Mouse (Mus musculus): ENCODE results near the gene Nkiras2. TPM values are rescaled to one million over a fixed set of nuclear protein-coding genes. Genes with fewer than 3 reads are reported as not detected.

The Nkiras2 gene
- polyA plus RNA-seq, 1 experiment from 2014 or later = 108 TPM

- H3K4me2 ChIP-seq (ENCODE audit: low read depth, low read length) = no peak overlapping the region
- H3K27me3 ChIP-seq (ENCODE audit: control insufficient read depth, insufficient read depth, low read length) = no peaks in the 10 kb centered on the region
- H3K27ac ChIP-seq (ENCODE audit: low read depth, low read length) = no peak overlapping the region
- H3K36me3 ChIP-seq (ENCODE audit: control insufficient read depth, insufficient read depth, low read length) = no peaks in the 10 kb centered on the region
- no peak overlapping the region for H3K9ac ChIP-seq (replicated peaks; ENCODE audit: low read depth, low read length)
- H3K9me3 ChIP-seq (ENCODE audit: control insufficient read depth, low read length) = no peaks in the 10 kb centered on the region
- 18% methylated on average over 6 of the region's 6 CpGs for WGBS
- no peak overlapping the region for H3K4me3 ChIP-seq (ENCODE audit: low read depth, low read length)
- no peak for ATAC-seq (ENCODE audit: low read depth)
- no peaks in the 10 kb centered on the region for H3K4me1 ChIP-seq (ENCODE audit: control insufficient read depth, insufficient read depth, low read length)
These were observed 37.4 kb downstream of the Nkiras2 start for GRCm38 (mm10) chr11:100656458-100656857.

- H3K27ac ChIP-seq (ENCODE audit: low read depth, low read length) = no peak overlapping the region
- H3K4me1 ChIP-seq (ENCODE audit: control insufficient read depth, insufficient read depth, low read length) = no peaks in the 10 kb centered on the region
- no peaks in the 10 kb centered on the region for H3K36me3 ChIP-seq (ENCODE audit: control insufficient read depth, insufficient read depth, low read length)
- no peaks in the 10 kb centered on the region for H3K9me3 ChIP-seq (ENCODE audit: control insufficient read depth, low read length)
- no peak overlapping the region for H3K4me3 ChIP-seq (ENCODE audit: low read depth, low read length)
- 80% methylated on average over 10 of the region's 10 CpGs for WGBS
- H3K4me2 ChIP-seq (ENCODE audit: low read depth, low read length) = no peak overlapping the region
- ATAC-seq (ENCODE audit: low read depth) = no peak
- no peak overlapping the region for H3K9ac ChIP-seq (replicated peaks; ENCODE audit: low read depth, low read length)
- H3K27me3 ChIP-seq (ENCODE audit: control insufficient read depth, insufficient read depth, low read length) = no peaks in the 10 kb centered on the region
These were observed 40.8 kb downstream of the Nkiras2 start for GRCm38 (mm10) chr11:100659806-100660205.

- no peak overlapping the region for H3K27ac ChIP-seq (ENCODE audit: low read depth, low read length)
- ATAC-seq (ENCODE audit: low read depth) = no peak
- H3K27me3 ChIP-seq (ENCODE audit: control insufficient read depth, insufficient read depth, low read length) = no peaks in the 10 kb centered on the region
- WGBS = 71% methylated on average over 1 of the region's 1 CpGs
- H3K4me2 ChIP-seq (ENCODE audit: low read depth, low read length) = no peak overlapping the region
- no peak overlapping the region for H3K9ac ChIP-seq (replicated peaks; ENCODE audit: low read depth, low read length)
- H3K36me3 ChIP-seq (ENCODE audit: control insufficient read depth, insufficient read depth, low read length) = no peaks in the 10 kb centered on the region
- H3K4me1 ChIP-seq (ENCODE audit: control insufficient read depth, insufficient read depth, low read length) = peaks cover 6% of the 10 kb centered on the region
- H3K4me3 ChIP-seq (ENCODE audit: low read depth, low read length) = no peak overlapping the region
- no peaks in the 10 kb centered on the region for H3K9me3 ChIP-seq (ENCODE audit: control insufficient read depth, low read length)
These were observed 52.0 kb downstream of the Nkiras2 start for GRCm38 (mm10) chr11:100671049-100671448.

GRCm38 (mm10) chr11:100671956-100672355 is 52.9 kb downstream of the Nkiras2 start:
- WGBS = 90% methylated on average over 2 of the region's 2 CpGs
- Histone ChIP-seq H3K9ac (replicated peaks; ENCODE audit: low read depth, low read length) (no peak overlapping the region), H3K36me3 (ENCODE audit: control insufficient read depth, insufficient read depth, low read length) (no peaks in the 10 kb centered on the region), H3K4me1 (ENCODE audit: control insufficient read depth, insufficient read depth, low read length) (peaks cover 6% of the 10 kb centered on the region), H3K27me3 (ENCODE audit: control insufficient read depth, insufficient read depth, low read length) (no peaks in the 10 kb centered on the region), H3K27ac (ENCODE audit: low read depth, low read length) (no peak overlapping the region), H3K4me2 (ENCODE audit: low read depth, low read length) (no peak overlapping the region), H3K4me3 (ENCODE audit: low read depth, low read length) (no peak overlapping the region), H3K9me3 (ENCODE audit: control insufficient read depth, low read length) (no peaks in the 10 kb centered on the region)
- no peak for ATAC-seq (ENCODE audit: low read depth)

- no peak for ATAC-seq (ENCODE audit: low read depth)
- Histone ChIP-seq H3K4me3 (ENCODE audit: low read depth, low read length) (no peak overlapping the region), H3K4me2 (ENCODE audit: low read depth, low read length) (peak overlapping the region; percentile 27; the same call in 1 of the 2 replicates), H3K27ac (ENCODE audit: low read depth, low read length) (no peak overlapping the region), H3K4me1 (ENCODE audit: control insufficient read depth, insufficient read depth, low read length) (peaks cover 6% of the 10 kb centered on the region), H3K36me3 (ENCODE audit: control insufficient read depth, insufficient read depth, low read length) (no peaks in the 10 kb centered on the region), H3K9ac (replicated peaks; ENCODE audit: low read depth, low read length) (0 out of 2 replicates have a peak overlapping the region, but pooled peaks have one; percentile 11), H3K27me3 (ENCODE audit: control insufficient read depth, insufficient read depth, low read length) (no peaks in the 10 kb centered on the region), H3K9me3 (ENCODE audit: control insufficient read depth, low read length) (no peaks in the 10 kb centered on the region)
- 2% methylated on average over 23 of the region's 23 CpGs for WGBS
These were observed 54.1 kb downstream of the Nkiras2 start for GRCm38 (mm10) chr11:100673169-100673568.

Other genes with a start within 250 kb of the Nkiras2 start
- 43.0 and 58.9 TPM in 2 replicates for gene Jup, start 221.5 kb upstream of the Nkiras2 start, polyA plus RNA-seq (2014; fragmentation: Nextera tagmentation; extraction: Ambion mirVana)
- 18.9 and 21.1 TPM in 2 replicates for gene P3h4, start 204.4 kb upstream of the Nkiras2 start, polyA plus RNA-seq (2014; fragmentation: Nextera tagmentation; extraction: Ambion mirVana)
- gene Fkbp10, start 203.5 kb upstream of the Nkiras2 start, polyA plus RNA-seq (2014; fragmentation: Nextera tagmentation; extraction: Ambion mirVana) = 7.2 and 32.8 TPM in 2 replicates
- 107 and 109 TPM in 2 replicates for gene Nt5c3b, start 177.4 kb upstream of the Nkiras2 start, polyA plus RNA-seq (2014; fragmentation: Nextera tagmentation; extraction: Ambion mirVana)
- 0.68 and 1.1 TPM in 2 replicates for gene Klhl10, start 177.3 kb upstream of the Nkiras2 start, polyA plus RNA-seq (2014; fragmentation: Nextera tagmentation; extraction: Ambion mirVana)
- 15.7 and 16.1 TPM in 2 replicates for gene Klhl11, start 146.5 kb upstream of the Nkiras2 start, polyA plus RNA-seq (2014; fragmentation: Nextera tagmentation; extraction: Ambion mirVana)
- 191 and 250 TPM in 2 replicates for gene Acly, start 91.2 kb upstream of the Nkiras2 start, polyA plus RNA-seq (2014; fragmentation: Nextera tagmentation; extraction: Ambion mirVana)
- 1.7 and 2.2 TPM in 2 replicates for gene Ttc25, start 73.6 kb upstream of the Nkiras2 start, polyA plus RNA-seq (2014; fragmentation: Nextera tagmentation; extraction: Ambion mirVana)
- gene Cnp, start 44.3 kb upstream of the Nkiras2 start, polyA plus RNA-seq (2014; fragmentation: Nextera tagmentation; extraction: Ambion mirVana) = 41.1 and 49.3 TPM in 2 replicates
- 109 and 112 TPM in 2 replicates for gene Dnajc7, start 924 bp downstream of the Nkiras2 start, polyA plus RNA-seq (2014; fragmentation: Nextera tagmentation; extraction: Ambion mirVana)
- 0.50 and 0.61 TPM in 2 replicates for gene Zfp385c, start 73.2 kb downstream of the Nkiras2 start, polyA plus RNA-seq (2014; fragmentation: Nextera tagmentation; extraction: Ambion mirVana)
- gene Dhx58, start 85.0 kb downstream of the Nkiras2 start, polyA plus RNA-seq (2014; fragmentation: Nextera tagmentation; extraction: Ambion mirVana) = 2.7 and 2.8 TPM in 2 replicates
- gene Kat2a, start 93.2 kb downstream of the Nkiras2 start, polyA plus RNA-seq (2014; fragmentation: Nextera tagmentation; extraction: Ambion mirVana) = 55.3 and 57.0 TPM in 2 replicates
- gene Hspb9, start 94.6 kb downstream of the Nkiras2 start, polyA plus RNA-seq (2014; fragmentation: Nextera tagmentation; extraction: Ambion mirVana) = not detected in 2 replicates
- 59.7 and 82.7 TPM in 2 replicates for gene Rab5c, start 119.0 kb downstream of the Nkiras2 start, polyA plus RNA-seq (2014; fragmentation: Nextera tagmentation; extraction: Ambion mirVana)
- gene Kcnh4, start 140.7 kb downstream of the Nkiras2 start, polyA plus RNA-seq (2014; fragmentation: Nextera tagmentation; extraction: Ambion mirVana) = 6.4 and 10.1 TPM in 2 replicates
- gene Hcrt, start 143.7 kb downstream of the Nkiras2 start, polyA plus RNA-seq (2014; fragmentation: Nextera tagmentation; extraction: Ambion mirVana) = 0.51 TPM in 1 of 2 replicates, not detected in the other
- 3.3 and 4.5 TPM in 2 replicates for gene Ghdc, start 151.7 kb downstream of the Nkiras2 start, polyA plus RNA-seq (2014; fragmentation: Nextera tagmentation; extraction: Ambion mirVana)
- 17.3 and 19.7 TPM in 2 replicates for gene Stat5b, start 231.5 kb downstream of the Nkiras2 start, polyA plus RNA-seq (2014; fragmentation: Nextera tagmentation; extraction: Ambion mirVana)
- gene Stat5a, start 240.1 kb downstream of the Nkiras2 start, polyA plus RNA-seq (2014; fragmentation: Nextera tagmentation; extraction: Ambion mirVana) = 1.3 and 1.8 TPM in 2 replicates

Measured in neural tube, embryonic 14.5 days (tissue).